Mouse (Mus musculus): ENCODE measurements around the gene Tmem202. TPM values are rescaled to one million over a fixed set of nuclear protein-coding genes. Genes with fewer than 3 reads are reported as not detected.

Gene Tmem202
- 0.35 TPM for polyA plus RNA-seq (2012; fragmentation: generic; extraction: Trizol)
- long read RNA-seq, experiment 1, partial matches to known transcripts, result 0 of 3 reads
- long read RNA-seq, experiment 1, other reads (novel, unspliced or antisense), result 3 of 3 reads
- long read RNA-seq, experiment 2, result 0 reads

DNA sequence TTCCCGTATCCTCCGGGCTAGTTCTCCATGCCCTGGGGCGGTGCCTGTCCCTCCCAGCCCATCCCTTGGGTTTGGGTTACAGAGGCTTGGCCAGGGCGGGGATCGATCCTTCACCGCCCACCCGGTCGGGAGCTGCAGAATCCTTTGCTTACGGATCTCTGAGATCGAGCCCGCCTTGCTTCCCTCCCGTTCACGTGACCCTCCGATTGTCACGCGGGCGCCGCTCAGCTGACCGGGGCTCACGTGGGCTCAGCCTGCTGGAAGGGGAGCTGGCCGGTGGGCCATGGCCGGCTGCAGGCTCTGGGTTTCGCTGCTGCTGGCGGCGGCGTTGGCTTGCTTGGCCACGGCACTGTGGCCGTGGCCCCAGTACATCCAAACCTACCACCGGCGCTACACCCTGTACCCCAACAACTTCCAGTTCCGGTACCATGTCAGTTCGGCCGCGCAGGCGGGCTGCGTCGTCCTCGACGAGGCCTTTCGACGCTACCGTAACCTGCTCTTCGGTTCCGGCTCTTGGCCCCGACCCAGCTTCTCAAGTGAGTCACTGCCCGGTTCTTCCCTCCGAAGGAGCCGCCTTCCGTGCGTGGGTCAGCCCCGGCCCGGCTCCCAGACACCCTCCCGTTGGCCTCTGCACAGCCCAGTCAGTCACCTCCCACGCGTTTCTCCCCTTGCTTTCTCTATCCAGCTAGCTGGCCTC lies at the start of gene Tmem202, which contains the start of gene Hexa:
Gene Tmem202, minus strand, starts transcription at position 407 of the 697 bp plus-strand sequence.
Gene Hexa, plus strand, starts transcription at position 100 of the 697 bp plus-strand sequence.
- Histone ChIP-seq H3K4me3 (ENCODE audit: insufficient read depth, poor library complexity, severe bottlenecking) (peak within 1 kb of the TSS; percentile 42), H3K79me2 (ENCODE audit: control insufficient read depth, insufficient read depth) (peaks cover 49% of the 10 kb centered on the region), H3K79me3 (ENCODE audit: low read depth) (peaks cover 15% of the 10 kb centered on the region), H3K27me3 (ENCODE audit: control insufficient read depth, insufficient read depth, insufficient read length) (no peaks in the 10 kb centered on the region), H3K36me3 (ENCODE audit: control insufficient read depth, insufficient read depth) (no peaks in the 10 kb centered on the region), H3ac (ENCODE audit: control insufficient read depth, insufficient read length, low read depth) (peak within 1 kb of the TSS; percentile 75)
- TF ChIP-seq MYOD1 (IDR thresholded peaks at IDR 0.05; ENCODE audit: control insufficient read depth, insufficient read length, low read depth), result no peak
- no peak for TF ChIP-seq FOSL1 (IDR thresholded peaks at IDR 0.05; ENCODE audit: insufficient read depth, low read length, poor library complexity, severe bottlenecking)
- peak; percentile 97 for TF ChIP-seq USF1 (IDR thresholded peaks at IDR 0.05; ENCODE audit: low read depth)
- peak; percentile 77 for TF ChIP-seq MAX (IDR thresholded peaks at IDR 0.05)
- no peak for TF ChIP-seq CTCF (IDR thresholded peaks at IDR 0.05; ENCODE audit: control insufficient read depth, insufficient read depth, insufficient read length)

DNA sequence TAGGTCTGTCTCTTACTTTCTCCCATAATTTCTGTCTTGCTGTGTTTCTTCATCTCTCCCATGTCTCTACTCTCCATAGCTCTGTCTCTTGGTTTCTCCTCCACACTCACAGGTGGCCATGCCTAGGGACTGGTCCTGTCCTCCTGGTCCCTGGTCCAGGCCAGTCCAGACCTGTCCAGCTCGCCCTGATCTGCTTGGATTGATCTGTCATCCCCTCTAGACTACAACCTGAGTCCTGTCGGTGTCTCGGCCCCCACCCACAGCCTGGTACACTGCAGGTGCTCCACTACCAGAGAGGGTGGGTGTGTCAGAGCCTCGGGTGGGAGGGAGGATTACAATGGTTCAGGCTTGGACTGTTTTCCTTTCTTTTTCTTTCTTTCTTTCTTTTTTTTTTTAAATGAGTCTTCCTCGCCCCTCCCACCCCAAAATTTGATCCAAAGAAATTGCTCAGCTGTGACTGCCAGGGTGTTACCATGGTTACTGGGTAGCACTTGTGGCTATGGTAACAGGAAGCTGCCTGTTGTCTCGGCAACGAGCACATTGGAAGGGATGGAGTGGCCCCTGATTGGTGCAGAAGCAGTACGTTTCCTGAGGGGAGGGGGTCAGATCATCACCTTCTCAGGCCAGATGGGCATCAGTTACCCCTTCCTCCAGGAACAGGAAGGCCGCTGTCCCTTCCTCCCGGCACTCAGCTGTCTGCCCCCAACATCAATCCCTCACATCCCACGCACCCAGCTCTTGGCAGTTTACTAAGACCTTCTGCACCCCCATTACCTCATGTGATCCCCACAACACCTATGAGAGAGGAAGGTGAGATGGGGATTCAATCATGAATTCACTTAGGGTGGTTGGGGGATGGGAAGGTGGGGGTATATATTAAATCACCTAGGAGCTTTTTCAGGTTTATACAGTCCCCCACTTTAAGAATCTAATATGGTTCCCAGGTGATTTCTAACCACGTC lies 49.3 kb upstream of the Tmem202 start:
- Histone ChIP-seq H3K27me3 (ENCODE audit: control insufficient read depth, insufficient read depth, insufficient read length) (no peaks in the 10 kb centered on the region), H3K79me3 (ENCODE audit: low read depth) (no peaks in the 10 kb centered on the region), H3K36me3 (ENCODE audit: control insufficient read depth, insufficient read depth) (no peaks in the 10 kb centered on the region), H3ac (ENCODE audit: control insufficient read depth, insufficient read length, low read depth) (no peak overlapping the region), H3K4me3 (ENCODE audit: insufficient read depth, poor library complexity, severe bottlenecking) (no peak overlapping the region), H3K79me2 (ENCODE audit: control insufficient read depth, insufficient read depth) (no peaks in the 10 kb centered on the region)
- TF ChIP-seq CTCF (IDR thresholded peaks at IDR 0.05; ENCODE audit: control insufficient read depth, insufficient read depth, insufficient read length) (no peak), MYOG (IDR thresholded peaks at IDR 0.05; ENCODE audit: control insufficient read depth, extremely low read depth, insufficient read length) (no peak), MAX (IDR thresholded peaks at IDR 0.05) (no peak), FOSL1 (IDR thresholded peaks at IDR 0.05; ENCODE audit: insufficient read depth, low read length, poor library complexity, severe bottlenecking) (no peak), USF1 (IDR thresholded peaks at IDR 0.05; ENCODE audit: low read depth) (no peak), CEBPB (IDR thresholded peaks at IDR 0.05; ENCODE audit: low read depth) (no peak), MYOD1 (IDR thresholded peaks at IDR 0.05; ENCODE audit: control insufficient read depth, insufficient read length, low read depth) (no peak)

- H3ac ChIP-seq (ENCODE audit: control insufficient read depth, insufficient read length, low read depth), result no peak overlapping the region
- no peak overlapping the region for H3K4me3 ChIP-seq (ENCODE audit: insufficient read depth, poor library complexity, severe bottlenecking)
- peaks cover 3% of the 10 kb centered on the region for H3K27me3 ChIP-seq (ENCODE audit: control insufficient read depth, insufficient read depth, insufficient read length)
- no peaks in the 10 kb centered on the region for H3K79me2 ChIP-seq (ENCODE audit: control insufficient read depth, insufficient read depth)
- TF ChIP-seq CEBPB (IDR thresholded peaks at IDR 0.05; ENCODE audit: low read depth) (no peak), CTCF (IDR thresholded peaks at IDR 0.05; ENCODE audit: control insufficient read depth, insufficient read depth, insufficient read length) (no peak), MYOD1 (IDR thresholded peaks at IDR 0.05; ENCODE audit: control insufficient read depth, insufficient read length, low read depth) (no peak), MYOG (IDR thresholded peaks at IDR 0.05; ENCODE audit: control insufficient read depth, extremely low read depth, insufficient read length) (no peak), FOSL1 (IDR thresholded peaks at IDR 0.05; ENCODE audit: insufficient read depth, low read length, poor library complexity, severe bottlenecking) (no peak), USF1 (IDR thresholded peaks at IDR 0.05; ENCODE audit: low read depth) (no peak), MAX (IDR thresholded peaks at IDR 0.05) (no peak)
- H3K79me3 ChIP-seq (ENCODE audit: low read depth), result no peaks in the 10 kb centered on the region
- no peaks in the 10 kb centered on the region for H3K36me3 ChIP-seq (ENCODE audit: control insufficient read depth, insufficient read depth)
Measured at GRCm38 (mm10) chr9:59588252-59588651, 48.6 kb upstream of the Tmem202 start.

DNA sequence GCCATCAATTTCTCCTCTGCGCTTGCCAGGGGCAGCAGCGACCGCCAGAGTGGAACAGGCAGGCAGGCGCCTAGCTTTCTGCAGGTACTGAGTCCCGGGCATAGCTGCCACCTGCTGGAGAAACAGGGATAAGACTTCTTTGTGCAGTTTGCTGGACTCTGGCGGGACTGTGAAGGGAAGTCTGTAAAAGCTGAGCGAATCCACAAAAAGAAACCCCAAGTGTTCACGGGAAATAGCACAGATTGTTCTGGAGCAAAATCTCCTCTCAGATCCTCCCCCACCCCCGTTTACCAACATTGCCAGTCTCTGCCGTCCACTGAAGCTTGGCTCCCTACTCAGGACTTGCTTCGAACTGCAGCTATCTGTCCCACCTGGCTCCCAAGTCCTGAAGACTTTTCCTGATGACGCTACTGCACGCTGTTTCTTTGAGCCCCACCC lies 45.2 kb upstream of the Tmem202 start:
- Histone ChIP-seq H3K4me3 (ENCODE audit: insufficient read depth, poor library complexity, severe bottlenecking) (no peak overlapping the region), H3ac (ENCODE audit: control insufficient read depth, insufficient read length, low read depth) (no peak overlapping the region), H3K79me2 (ENCODE audit: control insufficient read depth, insufficient read depth) (no peaks in the 10 kb centered on the region), H3K36me3 (ENCODE audit: control insufficient read depth, insufficient read depth) (no peaks in the 10 kb centered on the region), H3K27me3 (ENCODE audit: control insufficient read depth, insufficient read depth, insufficient read length) (peaks cover 9% of the 10 kb centered on the region), H3K79me3 (ENCODE audit: low read depth) (no peaks in the 10 kb centered on the region)
- TF ChIP-seq CTCF (IDR thresholded peaks at IDR 0.05; ENCODE audit: control insufficient read depth, insufficient read depth, insufficient read length) (peak; percentile 47), MYOD1 (IDR thresholded peaks at IDR 0.05; ENCODE audit: control insufficient read depth, insufficient read length, low read depth) (no peak)

- Histone ChIP-seq H3K36me3 (ENCODE audit: control insufficient read depth, insufficient read depth) (no peaks in the 10 kb centered on the region), H3K79me3 (ENCODE audit: low read depth) (no peaks in the 10 kb centered on the region), H3K27me3 (ENCODE audit: control insufficient read depth, insufficient read depth, insufficient read length) (peaks cover 7% of the 10 kb centered on the region), H3K79me2 (ENCODE audit: control insufficient read depth, insufficient read depth) (no peaks in the 10 kb centered on the region), H3ac (ENCODE audit: control insufficient read depth, insufficient read length, low read depth) (no peak overlapping the region), H3K4me3 (ENCODE audit: insufficient read depth, poor library complexity, severe bottlenecking) (peak overlapping the region; percentile 11)
- TF ChIP-seq USF1 (IDR thresholded peaks at IDR 0.05; ENCODE audit: low read depth), result no peak
Measured at GRCm38 (mm10) chr9:59578505-59578867, 38.8 kb upstream of the Tmem202 start.
